Mouse (Mus musculus): ENCODE measurements around the gene Rap1gap. TPM values are rescaled to one million over a fixed set of nuclear protein-coding genes. Genes with fewer than 3 reads are reported as not detected.

Rap1gap gene
- 0.09 and 1.4 TPM in 2 replicates for total RNA-seq (2017)

DNA sequence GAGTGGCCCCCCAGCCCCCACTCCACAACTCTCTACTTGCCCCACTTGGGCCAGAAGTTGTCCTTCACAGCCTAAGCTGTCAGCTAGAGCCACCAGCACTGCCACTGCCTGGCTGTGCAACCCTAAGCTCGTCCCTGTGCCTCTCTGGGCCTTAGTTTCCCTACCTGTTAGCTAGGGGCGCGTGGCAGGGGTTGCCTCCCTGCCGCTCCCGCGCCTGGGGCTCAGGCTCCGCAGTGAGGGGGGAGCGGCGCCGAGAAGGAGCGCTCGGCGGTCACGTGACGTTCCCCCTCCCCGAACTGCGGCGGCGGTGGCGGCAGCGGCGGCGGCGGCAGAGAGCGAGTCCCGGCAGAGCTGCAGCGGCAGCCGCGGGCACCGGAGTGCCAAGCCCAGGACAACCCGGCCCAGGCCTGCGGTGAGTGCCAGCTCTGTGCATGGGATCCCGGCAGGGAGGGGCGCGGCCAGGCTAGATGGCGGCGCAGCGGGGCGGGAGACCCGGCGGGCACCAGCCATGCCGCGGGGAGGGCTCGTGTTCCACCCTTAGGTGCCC lies at the start of gene Rap1gap:
Rap1gap (plus strand) TSS at position 294 of the 547 bp plus-strand sequence.
- ATAC-seq (replicated peaks; ENCODE audit: low read depth, poor library complexity, severe bottlenecking): no peak; the same call in 1 of the 2 replicates

DNA sequence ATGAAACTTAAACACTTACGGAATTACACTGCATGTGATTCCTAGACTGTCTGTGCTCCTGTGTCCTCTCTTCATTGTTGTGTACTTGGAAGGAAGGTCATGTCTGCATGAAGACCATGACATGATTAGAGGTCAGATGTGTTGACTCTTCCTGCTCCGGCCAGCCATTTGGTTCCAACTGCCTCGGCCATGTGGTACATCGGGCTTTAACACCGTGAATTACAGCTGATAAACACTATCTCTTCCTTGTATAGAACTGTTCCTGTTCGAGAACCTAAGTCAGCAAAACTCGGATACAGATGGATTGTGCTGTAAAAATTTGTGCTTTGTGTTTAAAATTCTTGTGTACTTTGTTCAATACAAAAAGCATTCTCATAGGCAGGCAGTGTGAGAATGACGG lies 41.7 kb upstream of the Rap1gap start:
- no peak for ATAC-seq (replicated peaks; ENCODE audit: low read depth, poor library complexity, severe bottlenecking)

DNA sequence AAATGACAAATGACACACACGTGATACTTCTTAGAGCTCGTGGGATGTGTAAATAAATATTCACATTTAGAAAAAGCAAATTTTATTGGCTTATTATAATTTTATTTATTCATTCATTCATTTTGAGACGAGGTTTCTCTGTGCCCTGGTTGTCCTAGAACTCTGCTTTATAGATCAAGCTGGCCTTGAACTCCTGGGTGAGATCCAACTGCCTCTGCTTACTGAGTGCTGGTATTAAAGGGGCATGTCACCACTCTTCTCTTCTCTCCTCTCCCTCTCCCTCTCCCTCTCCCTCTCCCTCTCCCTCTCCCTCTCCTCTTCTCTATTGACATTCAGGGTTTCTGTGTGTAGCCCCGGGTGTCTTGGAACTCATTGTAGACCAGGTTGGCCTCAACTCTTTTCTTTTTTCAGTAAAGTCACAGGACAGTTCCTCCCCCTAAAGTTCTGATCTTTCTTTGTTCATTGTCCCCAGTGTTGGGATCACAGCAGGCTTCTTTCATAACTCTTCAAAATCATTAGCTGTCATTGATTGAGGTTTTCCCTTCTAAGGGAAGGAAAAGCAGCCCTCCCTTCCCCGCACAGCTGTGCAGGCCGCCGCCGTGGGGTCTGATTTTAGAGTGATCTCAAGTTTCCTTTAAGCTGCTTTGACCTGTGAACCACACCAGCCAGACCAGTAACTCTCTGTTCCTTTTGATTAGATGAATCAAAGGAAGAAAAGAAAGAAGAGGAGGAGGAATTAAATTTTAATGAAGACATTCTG lies 36.9 kb upstream of the Rap1gap start:
- ATAC-seq (replicated peaks; ENCODE audit: low read depth, poor library complexity, severe bottlenecking): no peak

DNA sequence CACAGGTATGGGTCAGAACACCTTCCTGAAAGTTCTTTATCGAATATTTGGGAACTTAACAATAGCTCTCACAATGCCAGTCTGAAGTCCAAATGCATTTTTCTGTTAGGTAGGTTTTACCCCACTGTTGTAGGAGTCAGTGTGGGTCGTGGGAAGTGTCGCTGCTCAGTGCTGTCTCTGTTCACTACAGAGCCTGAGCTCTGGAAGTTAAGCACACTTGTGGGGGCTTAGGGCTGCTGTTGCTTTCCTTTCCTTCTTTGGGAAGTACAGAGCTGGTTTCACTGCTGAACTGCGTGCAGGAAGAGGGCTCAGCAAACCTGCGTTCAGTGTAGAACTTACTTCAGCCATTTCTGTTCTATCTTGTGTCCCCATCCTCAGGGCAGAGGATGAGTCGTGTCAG lies 36.1 kb upstream of the Rap1gap start:
- no peak for ATAC-seq (replicated peaks; ENCODE audit: low read depth, poor library complexity, severe bottlenecking)

DNA sequence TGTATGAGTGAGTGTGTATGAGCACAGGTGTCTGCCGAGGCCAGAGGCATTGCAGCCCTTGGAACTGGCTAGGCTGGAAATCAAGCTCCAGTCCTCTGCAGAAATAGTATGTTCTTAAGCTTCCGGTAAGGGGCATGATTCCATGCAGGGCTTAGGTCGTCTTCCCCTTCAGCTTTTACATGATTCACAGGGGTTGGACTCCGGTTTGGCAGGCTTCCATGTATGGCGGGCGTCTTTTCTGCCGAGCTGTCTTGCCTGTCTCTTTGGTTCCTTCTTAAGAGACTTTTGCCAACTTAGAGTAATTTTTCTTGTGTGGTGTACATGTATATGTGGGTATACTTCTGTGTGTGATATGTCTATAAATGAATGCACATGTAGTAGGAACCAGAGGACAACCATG lies 35.2 kb upstream of the Rap1gap start:
- ATAC-seq (replicated peaks; ENCODE audit: low read depth, poor library complexity, severe bottlenecking): no peak

DNA sequence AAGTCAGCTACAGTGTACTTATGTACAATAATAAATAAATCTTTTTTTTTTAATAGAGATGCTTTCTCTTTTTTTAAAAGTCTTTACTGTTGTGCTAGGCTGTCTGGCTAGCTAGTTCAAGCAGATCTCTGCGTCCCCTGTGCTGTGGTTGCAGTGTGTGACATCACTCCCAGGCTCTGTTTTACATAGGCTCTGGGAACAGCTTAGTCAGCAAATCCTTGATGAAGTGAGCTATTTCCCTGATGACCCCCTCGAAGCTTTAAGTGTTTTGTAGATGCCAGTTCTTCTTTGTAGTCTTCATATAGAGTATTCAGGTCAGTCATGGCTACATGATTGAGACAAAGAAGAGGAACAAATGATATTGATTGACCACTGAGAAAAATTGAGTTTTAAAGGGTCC lies 34.4 kb upstream of the Rap1gap start:
- ATAC-seq (replicated peaks; ENCODE audit: low read depth, poor library complexity, severe bottlenecking): no peak

DNA sequence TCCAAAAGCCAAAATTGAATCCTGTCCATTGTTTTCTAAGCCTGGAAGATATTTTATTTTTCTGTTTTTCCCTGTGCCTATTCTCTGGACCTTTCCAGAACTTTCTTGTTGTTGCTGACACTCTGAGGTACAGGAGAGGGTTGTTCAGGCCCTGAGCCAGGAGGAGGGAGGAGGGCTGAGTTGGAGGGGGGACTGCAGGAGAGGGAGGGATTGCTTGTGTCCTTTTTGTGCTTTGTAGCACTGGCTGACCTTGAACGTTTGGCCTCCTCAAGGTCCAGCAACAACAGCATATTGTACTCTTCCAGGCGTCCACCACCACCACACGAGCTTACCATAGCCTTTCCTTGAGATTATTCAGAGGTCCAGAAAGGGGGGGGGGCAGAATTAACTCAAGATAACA lies 32.9 kb upstream of the Rap1gap start:
- no peak for ATAC-seq (replicated peaks; ENCODE audit: low read depth, poor library complexity, severe bottlenecking)

DNA sequence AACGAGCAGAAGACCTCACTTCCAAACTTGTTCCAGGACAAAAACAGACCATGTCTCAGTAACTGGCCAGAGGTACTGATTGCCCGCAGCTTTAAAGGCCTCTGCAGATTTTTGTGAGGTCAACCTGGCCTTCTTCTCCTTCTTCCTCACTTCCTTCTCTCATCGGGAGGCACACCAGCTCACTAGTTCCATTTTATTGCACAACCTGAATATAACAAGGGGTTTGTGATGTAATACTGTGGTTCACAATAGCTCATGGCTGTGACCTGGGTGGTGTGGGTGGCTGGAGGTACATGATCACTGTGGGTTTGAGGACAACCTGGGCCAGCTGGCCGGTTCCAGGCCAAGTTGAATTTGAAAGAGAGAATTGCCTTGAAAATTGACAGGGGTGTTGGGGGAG lies 31.1 kb upstream of the Rap1gap start:
- ATAC-seq (replicated peaks; ENCODE audit: low read depth, poor library complexity, severe bottlenecking): peak; percentile 29

DNA sequence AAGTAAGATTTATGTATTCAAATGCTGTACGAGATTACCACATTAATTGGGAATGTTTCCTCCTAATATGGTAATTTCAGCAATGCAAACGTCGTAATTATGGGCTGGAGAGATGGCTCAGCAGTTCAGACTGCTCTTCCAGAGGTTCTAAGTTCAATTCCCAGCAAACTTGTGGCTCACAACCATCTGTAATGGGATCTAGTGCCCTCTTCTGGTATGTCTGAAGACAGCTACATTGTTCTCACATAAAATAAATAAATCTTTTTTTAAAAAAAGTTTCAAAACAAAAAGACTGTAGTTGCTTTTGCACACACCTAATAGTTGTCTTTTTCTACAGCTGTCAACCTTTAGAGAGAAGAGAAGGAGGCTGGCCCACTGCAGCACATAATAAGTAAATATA lies 27.9 kb upstream of the Rap1gap start:
- ATAC-seq (replicated peaks; ENCODE audit: low read depth, poor library complexity, severe bottlenecking): no peak

DNA sequence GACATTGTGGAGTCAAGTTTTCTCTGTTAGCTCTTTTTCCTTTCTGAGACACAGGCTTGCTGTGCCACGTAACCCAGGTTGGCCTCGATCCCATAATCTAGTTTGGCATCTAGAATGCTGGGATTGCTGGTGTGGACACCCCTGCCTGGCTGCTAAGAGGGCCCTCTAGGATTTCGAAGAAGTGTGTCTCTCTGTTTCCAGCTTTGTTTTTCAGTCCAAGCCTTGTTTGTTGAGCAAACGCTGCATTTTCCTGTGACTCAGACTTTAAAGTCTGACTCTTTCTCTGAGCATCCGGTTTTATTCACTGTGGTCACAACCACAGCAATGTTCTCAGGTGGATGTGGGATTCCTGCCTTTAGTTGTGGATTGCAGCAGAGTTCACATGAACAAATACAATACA lies 23.0 kb upstream of the Rap1gap start:
- no peak for ATAC-seq (replicated peaks; ENCODE audit: low read depth, poor library complexity, severe bottlenecking)

DNA sequence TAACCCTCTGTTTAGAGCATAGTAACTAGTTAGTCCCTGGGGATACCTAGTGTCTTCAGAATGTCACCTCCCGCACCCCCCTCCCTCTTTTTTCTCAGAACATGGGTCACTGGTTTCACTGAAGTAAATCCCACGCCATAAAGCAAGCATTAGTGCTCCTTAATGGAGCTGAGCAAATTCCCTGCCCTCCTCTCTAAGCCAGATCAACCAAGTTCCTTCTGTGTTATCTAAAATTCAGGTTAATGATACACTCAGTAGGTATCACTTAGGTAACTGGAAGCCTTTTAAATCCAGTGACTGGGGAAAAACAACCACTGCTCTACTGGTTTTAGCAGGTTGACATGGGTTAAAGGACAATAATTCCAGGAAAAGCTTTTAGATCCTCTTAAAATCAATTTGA lies 22.4 kb upstream of the Rap1gap start:
- no peak for ATAC-seq (replicated peaks; ENCODE audit: low read depth, poor library complexity, severe bottlenecking)

DNA sequence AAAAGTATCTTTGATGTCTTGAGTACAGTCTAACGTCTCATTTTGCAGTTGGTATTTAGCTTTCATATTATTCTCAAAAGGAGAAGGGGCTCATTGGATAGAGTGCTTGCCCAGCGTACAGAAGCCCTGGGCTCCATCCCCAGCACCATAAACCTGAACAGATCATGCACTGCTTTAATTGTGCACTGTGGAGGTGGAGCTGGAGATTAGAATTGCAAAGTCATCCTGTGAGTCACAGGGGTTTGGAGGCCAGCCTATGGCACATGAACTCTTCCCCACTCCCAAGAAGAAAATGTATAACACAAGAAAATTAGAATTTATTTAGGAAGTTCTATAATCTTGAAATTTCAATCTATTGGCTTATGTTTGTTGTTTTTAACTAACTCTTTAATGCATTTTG lies 21.1 kb upstream of the Rap1gap start:
- 0 out of 2 replicates have a peak, but pooled peaks have one; percentile 32 for ATAC-seq (replicated peaks; ENCODE audit: low read depth, poor library complexity, severe bottlenecking)

DNA sequence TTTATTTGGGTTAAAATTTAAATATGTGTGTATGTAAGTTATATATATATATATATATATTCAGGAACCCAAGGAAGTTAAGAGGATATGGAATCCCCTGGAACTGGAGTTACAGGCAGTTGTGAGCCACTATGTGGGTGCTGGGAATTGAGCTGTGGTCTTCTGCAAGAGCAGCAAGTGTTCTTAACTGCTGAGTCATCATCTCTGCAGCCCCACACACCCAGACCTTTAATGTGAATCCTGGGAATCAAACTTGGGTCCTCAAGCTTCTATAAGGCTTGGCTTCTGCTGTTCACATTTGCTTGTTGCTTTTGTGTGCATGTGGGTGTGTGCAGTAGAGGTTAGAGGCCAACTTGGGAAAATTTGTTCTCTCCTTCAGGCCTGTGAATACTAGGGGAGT lies 18.3 kb upstream of the Rap1gap start:
- no peak for ATAC-seq (replicated peaks; ENCODE audit: low read depth, poor library complexity, severe bottlenecking)

DNA sequence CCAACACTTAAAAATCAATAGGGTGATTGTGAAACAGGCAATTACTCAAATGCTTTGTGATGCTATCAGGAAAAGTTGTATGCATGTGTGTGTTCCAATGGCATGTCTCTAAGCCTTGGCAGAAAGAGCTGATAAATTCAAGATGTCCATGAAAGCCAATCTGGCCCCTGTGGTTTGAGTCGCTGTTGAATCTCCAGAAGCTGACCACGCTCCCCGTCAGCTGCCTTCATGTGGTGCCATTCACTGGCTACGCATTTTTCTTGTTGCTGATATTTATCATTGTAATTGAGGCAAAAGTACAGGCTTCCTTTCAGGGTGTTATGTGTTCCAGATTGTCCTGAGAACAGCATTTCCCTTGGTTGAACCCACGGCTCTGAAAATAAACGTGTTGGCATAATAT lies 16.9 kb upstream of the Rap1gap start:
- no peak for ATAC-seq (replicated peaks; ENCODE audit: low read depth, poor library complexity, severe bottlenecking)

DNA sequence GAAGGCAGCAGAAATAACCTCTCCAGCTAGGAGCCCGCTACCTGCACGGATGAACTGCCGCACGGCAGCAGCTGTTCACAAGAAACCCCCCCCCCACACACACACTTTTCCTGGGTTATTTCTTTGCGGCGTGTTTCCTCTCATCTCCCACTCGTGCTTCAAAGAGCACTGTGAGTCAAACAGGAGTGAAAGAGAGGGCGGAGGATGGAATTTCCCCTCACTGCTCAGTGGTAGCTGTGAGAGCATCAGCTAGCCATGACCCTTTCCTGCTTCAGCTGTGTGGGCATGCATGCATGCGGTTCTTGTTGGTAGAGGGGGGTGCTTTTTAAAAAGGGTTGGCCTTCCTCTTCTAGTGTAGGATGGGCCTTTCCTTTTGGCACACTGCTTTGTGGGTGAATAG lies 16.3 kb upstream of the Rap1gap start:
- no peak for ATAC-seq (replicated peaks; ENCODE audit: low read depth, poor library complexity, severe bottlenecking)

DNA sequence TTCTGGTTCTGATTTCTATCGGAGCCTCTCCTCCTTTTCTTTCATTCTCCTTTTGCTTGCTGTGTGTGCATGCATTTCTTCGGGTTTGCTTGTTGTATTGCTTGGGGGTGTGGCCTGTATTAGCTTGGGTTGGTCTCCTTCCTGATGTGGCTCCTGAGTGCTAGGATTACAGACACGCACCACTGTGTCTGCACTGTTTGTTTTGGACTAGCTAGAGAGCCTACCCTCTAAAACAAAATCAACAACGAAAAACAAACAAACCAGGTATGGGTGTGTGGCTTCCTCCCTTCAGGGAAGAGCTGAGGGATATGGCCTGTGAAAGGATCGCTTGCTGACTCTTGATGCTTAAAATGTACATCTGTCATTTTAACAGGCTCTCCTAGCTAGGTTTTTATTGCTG lies 13.6 kb upstream of the Rap1gap start:
- ATAC-seq (replicated peaks; ENCODE audit: low read depth, poor library complexity, severe bottlenecking): no peak

DNA sequence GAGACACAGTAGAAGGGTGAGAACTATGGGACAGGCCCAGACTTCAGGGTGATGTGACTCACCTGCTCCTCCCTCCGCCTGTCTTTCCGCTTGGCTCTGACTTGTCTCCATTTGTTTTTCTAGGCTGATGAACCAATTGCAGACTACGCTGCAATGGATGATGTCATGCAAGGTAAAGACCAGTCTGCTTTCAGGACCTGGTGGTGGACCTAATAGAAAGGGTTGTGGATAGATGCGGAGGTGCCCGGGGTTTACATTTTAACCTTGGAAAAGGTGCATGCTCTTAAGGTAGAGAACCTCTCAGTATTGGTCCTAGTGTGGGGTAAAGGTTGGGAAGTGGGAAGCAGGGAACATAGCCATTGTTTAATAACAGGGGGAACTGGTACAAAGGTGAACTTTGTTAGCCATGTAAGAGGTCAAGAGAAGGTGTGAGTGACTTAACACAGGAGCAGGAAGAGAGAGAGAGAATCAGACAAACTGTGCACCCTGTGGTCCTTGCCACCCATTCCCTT lies 11.6 kb upstream of the Rap1gap start:
- no peak for ATAC-seq (replicated peaks; ENCODE audit: low read depth, poor library complexity, severe bottlenecking)

DNA sequence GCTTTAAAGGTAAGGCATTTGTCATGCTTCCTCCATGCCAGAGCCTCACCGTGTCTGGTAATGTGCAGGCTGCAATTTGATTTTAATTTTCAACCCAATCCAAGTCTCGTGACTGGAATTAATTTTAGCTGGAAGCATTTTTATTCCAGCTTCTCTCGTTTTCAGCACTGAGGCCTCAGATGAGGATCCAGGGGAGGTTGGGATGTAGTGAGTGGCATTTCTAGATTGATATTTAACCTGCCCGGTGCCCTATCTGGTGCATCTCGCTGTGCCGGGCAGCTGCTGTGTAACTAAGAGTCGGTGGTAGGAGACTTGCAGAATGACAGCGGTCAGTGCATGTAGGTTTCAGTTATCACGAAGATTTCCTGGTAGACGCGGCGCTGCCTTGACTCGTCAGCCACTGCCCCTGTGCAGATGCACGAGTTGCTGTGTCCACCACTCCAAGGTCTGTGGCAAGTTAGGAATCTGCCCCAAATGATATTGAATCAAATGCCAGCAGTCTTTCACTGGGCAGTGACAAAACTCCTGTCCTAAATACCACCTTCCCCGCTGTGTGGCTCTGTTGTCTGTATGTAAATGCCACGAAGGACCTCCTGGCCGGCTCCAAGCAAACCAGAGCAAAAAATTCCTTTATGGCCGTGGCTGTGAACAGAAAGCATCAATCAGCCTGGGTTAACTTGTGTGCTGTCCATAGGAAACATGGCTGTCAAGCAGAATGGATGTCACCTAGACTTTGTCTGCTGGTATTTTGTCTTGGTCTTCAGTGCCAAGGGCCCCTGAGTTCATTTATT lies 9.1 kb upstream of the Rap1gap start:
- no peak for ATAC-seq (replicated peaks; ENCODE audit: low read depth, poor library complexity, severe bottlenecking)

DNA sequence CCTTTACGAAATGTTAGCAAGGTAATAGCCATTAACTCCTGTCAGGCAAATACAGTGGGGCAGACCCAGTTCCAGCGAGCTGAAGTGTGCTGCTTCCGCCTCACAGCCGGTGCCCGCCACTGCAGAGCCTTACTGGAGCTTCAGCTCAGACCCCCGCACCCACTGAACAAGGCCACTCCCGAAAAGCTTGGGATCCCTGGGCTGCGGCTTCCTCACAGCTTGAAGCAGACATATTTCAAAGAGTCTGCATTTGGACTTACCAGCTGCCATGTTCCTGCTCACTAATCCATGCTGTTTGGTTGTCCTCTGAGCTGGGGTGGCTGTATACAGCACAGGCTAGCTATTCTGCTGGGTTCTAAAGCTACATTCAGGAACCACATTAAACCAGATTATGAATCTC lies 6.9 kb upstream of the Rap1gap start:
- no peak for ATAC-seq (replicated peaks; ENCODE audit: low read depth, poor library complexity, severe bottlenecking)

DNA sequence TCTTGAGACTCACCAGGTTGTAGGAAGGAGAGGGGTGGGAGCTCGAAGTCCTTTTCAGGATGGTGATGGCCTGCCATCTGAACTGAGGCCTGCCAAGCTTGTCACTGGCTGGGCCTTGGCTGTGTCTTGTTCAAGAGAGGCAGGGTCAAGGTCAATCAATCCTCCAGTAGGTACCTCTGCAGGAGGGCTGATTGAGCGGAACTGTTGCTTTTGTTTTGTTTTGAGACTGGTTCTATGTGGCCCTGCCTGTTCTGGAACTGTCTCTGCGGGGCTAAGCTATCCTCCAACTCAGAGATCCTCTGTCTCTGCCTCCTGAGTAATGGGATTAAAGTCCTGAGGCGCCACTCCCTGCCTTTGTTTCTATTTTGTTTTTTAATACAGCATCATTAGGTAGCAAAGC lies 5.0 kb upstream of the Rap1gap start:
- ATAC-seq (replicated peaks; ENCODE audit: low read depth, poor library complexity, severe bottlenecking): no peak
